Mouse (Mus musculus): ENCODE measurements around the gene Inpp1.

GRCm38 (mm10) chr1:52839099-52839498 lies 21.6 kb upstream of the Inpp1 start:
- no peak for TF ChIP-seq CTCF (IDR thresholded peaks at IDR 0.05; ENCODE audit: extremely low read depth, insufficient read depth, low read length)
- TF ChIP-seq POLR2A (IDR thresholded peaks at IDR 0.05; ENCODE audit: extremely low read depth, insufficient read depth, low read length) = no peak

All from cortical plate, adult 2 months (tissue).